Mouse (Mus musculus): ENCODE measurements around the gene Olfr54. TPM values are rescaled to one million over a fixed set of nuclear protein-coding genes. Genes with fewer than 3 reads are reported as not detected.

Gene Olfr54
- polyA plus RNA-seq (2014; fragmentation: Illumina TruSeq; extraction: RNeasy Lipid Tissue Mini Kit (QIAGEN cat#74804); ENCODE audit: low read depth, low replicate concordance), result not detected

GRCm38 (mm10) chr11:51013936-51014335 lies at the start of gene Olfr54:
Gene Olfr54, plus strand, starts transcription at chr11:51014236.

GRCm38 (mm10) chr11:50966230-50966629 lies 47.8 kb upstream of the Olfr54 start, which contains the start of gene Olfr1378:
Gene Olfr1378, plus strand, starts transcription at chr11:50966530.

GRCm38 (mm10) chr11:50981667-50982066 lies 32.4 kb upstream of the Olfr54 start, which contains the start of gene Olfr1377:
Gene Olfr1377, plus strand, starts transcription at chr11:50981967.

GRCm38 (mm10) chr11:51003296-51003695 lies 10.7 kb upstream of the Olfr54 start, which contains the start of gene Olfr51:
Gene Olfr51, plus strand, starts transcription at chr11:51003596.

GRCm38 (mm10) chr11:51047809-51048208 lies 33.8 kb downstream of the Olfr54 start, which contains the start of gene Olfr1375:
Gene Olfr1375, plus strand, starts transcription at chr11:51048109.

GRCm38 (mm10) chr11:51059151-51059571 lies 45.1 kb downstream of the Olfr54 start, which contains the start of gene Zfp354a:
Gene Zfp354a, plus strand, starts transcription at chr11:51059257.

Other genes starting within 250 kb of the Olfr54 start
- gene Zfp354c, start 186.5 kb upstream of the Olfr54 start, polyA plus RNA-seq (2014; fragmentation: Illumina TruSeq; extraction: RNeasy Lipid Tissue Mini Kit (QIAGEN cat#74804); ENCODE audit: low read depth, low replicate concordance), result 7.8 TPM
- gene Zfp879, start 172.7 kb upstream of the Olfr54 start, polyA plus RNA-seq (2014; fragmentation: Illumina TruSeq; extraction: RNeasy Lipid Tissue Mini Kit (QIAGEN cat#74804); ENCODE audit: low read depth, low replicate concordance), result 1.5 TPM
- gene Grm6, start 163.6 kb upstream of the Olfr54 start, polyA plus RNA-seq (2014; fragmentation: Illumina TruSeq; extraction: RNeasy Lipid Tissue Mini Kit (QIAGEN cat#74804); ENCODE audit: low read depth, low replicate concordance), result not detected
- gene Zfp454, start 126.6 kb upstream of the Olfr54 start, polyA plus RNA-seq (2014; fragmentation: Illumina TruSeq; extraction: RNeasy Lipid Tissue Mini Kit (QIAGEN cat#74804); ENCODE audit: low read depth, low replicate concordance), result 4.7 TPM
- 17.0 TPM for gene Zfp2, start 98.1 kb upstream of the Olfr54 start, polyA plus RNA-seq (2014; fragmentation: Illumina TruSeq; extraction: RNeasy Lipid Tissue Mini Kit (QIAGEN cat#74804); ENCODE audit: low read depth, low replicate concordance)
- gene Zfp354b, start 82.6 kb upstream of the Olfr54 start, polyA plus RNA-seq (2014; fragmentation: Illumina TruSeq; extraction: RNeasy Lipid Tissue Mini Kit (QIAGEN cat#74804); ENCODE audit: low read depth, low replicate concordance), result 6.5 TPM
- not detected for gene 4933414I15Rik, start 70.5 kb upstream of the Olfr54 start, polyA plus RNA-seq (2014; fragmentation: Illumina TruSeq; extraction: RNeasy Lipid Tissue Mini Kit (QIAGEN cat#74804); ENCODE audit: low read depth, low replicate concordance)
- gene Prop1, start 60.5 kb upstream of the Olfr54 start, polyA plus RNA-seq (2014; fragmentation: Illumina TruSeq; extraction: RNeasy Lipid Tissue Mini Kit (QIAGEN cat#74804); ENCODE audit: low read depth, low replicate concordance), result not detected
- not detected for gene Olfr1378, start 47.7 kb upstream of the Olfr54 start, polyA plus RNA-seq (2014; fragmentation: Illumina TruSeq; extraction: RNeasy Lipid Tissue Mini Kit (QIAGEN cat#74804); ENCODE audit: low read depth, low replicate concordance)
- not detected for gene Olfr1377, start 32.3 kb upstream of the Olfr54 start, polyA plus RNA-seq (2014; fragmentation: Illumina TruSeq; extraction: RNeasy Lipid Tissue Mini Kit (QIAGEN cat#74804); ENCODE audit: low read depth, low replicate concordance)
- gene Olfr51, start 10.6 kb upstream of the Olfr54 start, polyA plus RNA-seq (2014; fragmentation: Illumina TruSeq; extraction: RNeasy Lipid Tissue Mini Kit (QIAGEN cat#74804); ENCODE audit: low read depth, low replicate concordance), result not detected
- not detected for gene Olfr1375, start 33.9 kb downstream of the Olfr54 start, polyA plus RNA-seq (2014; fragmentation: Illumina TruSeq; extraction: RNeasy Lipid Tissue Mini Kit (QIAGEN cat#74804); ENCODE audit: low read depth, low replicate concordance)
- 22.0 TPM for gene Zfp354a, start 45.0 kb downstream of the Olfr54 start, polyA plus RNA-seq (2014; fragmentation: Illumina TruSeq; extraction: RNeasy Lipid Tissue Mini Kit (QIAGEN cat#74804); ENCODE audit: low read depth, low replicate concordance)
- not detected for gene Gm12569, start 206.2 kb downstream of the Olfr54 start, polyA plus RNA-seq (2014; fragmentation: Illumina TruSeq; extraction: RNeasy Lipid Tissue Mini Kit (QIAGEN cat#74804); ENCODE audit: low read depth, low replicate concordance)
- gene Clk4, start 247.5 kb downstream of the Olfr54 start, polyA plus RNA-seq (2014; fragmentation: Illumina TruSeq; extraction: RNeasy Lipid Tissue Mini Kit (QIAGEN cat#74804); ENCODE audit: low read depth, low replicate concordance), result 117 TPM
- not detected for gene BC049762, start 248.8 kb downstream of the Olfr54 start, polyA plus RNA-seq (2014; fragmentation: Illumina TruSeq; extraction: RNeasy Lipid Tissue Mini Kit (QIAGEN cat#74804); ENCODE audit: low read depth, low replicate concordance)